Mouse (Mus musculus): ENCODE measurements around the gene Fyb. TPM values are rescaled to one million over a fixed set of nuclear protein-coding genes. Genes with fewer than 3 reads are reported as not detected.

The Fyb gene
- polyA plus RNA-seq, 1 experiment, result 97.3 TPM

- H3K27ac ChIP-seq (ENCODE audit: insufficient read depth, low read depth, low read length), result no peak overlapping the region
- no peaks in the 10 kb centered on the region; the same call in 1 of the 2 replicates for H3K27me3 ChIP-seq (ENCODE audit: control insufficient read depth, insufficient read depth, low read length)
- 37% methylated on average over 14 of the region's 14 CpGs for WGBS
- H3K36me3 ChIP-seq (ENCODE audit: control insufficient read depth, insufficient read depth, low read length), result no peaks in the 10 kb centered on the region
- TF ChIP-seq CTCF (IDR thresholded peaks at IDR 0.05; ENCODE audit: extremely low read depth, insufficient read length, insufficient replicate concordance, low read depth, low read length) (no peak), POLR2A (IDR thresholded peaks at IDR 0.05; ENCODE audit: low read depth, low read length) (no peak)
- H3K4me3 ChIP-seq (ENCODE audit: low read depth, low read length), result no peak overlapping the region
- no peaks in the 10 kb centered on the region for H3K4me1 ChIP-seq (ENCODE audit: control insufficient read depth, insufficient read depth, insufficient read length, low read length)
These were observed 146.3 kb downstream of the Fyb start for GRCm38 (mm10) chr15:6668793-6669437.

GRCm38 (mm10) chr15:6678479-6678878, 155.8 kb downstream of the Fyb start:
- Histone ChIP-seq H3K27me3 (ENCODE audit: control insufficient read depth, insufficient read depth, low read length) (no peaks in the 10 kb centered on the region), H3K36me3 (ENCODE audit: control insufficient read depth, insufficient read depth, low read length) (no peaks in the 10 kb centered on the region), H3K4me1 (ENCODE audit: control insufficient read depth, insufficient read depth, insufficient read length, low read length) (no peaks in the 10 kb centered on the region), H3K27ac (ENCODE audit: insufficient read depth, low read depth, low read length) (no peak overlapping the region), H3K4me3 (ENCODE audit: low read depth, low read length) (no peak overlapping the region)
- TF ChIP-seq CTCF (IDR thresholded peaks at IDR 0.05; ENCODE audit: extremely low read depth, insufficient read length, insufficient replicate concordance, low read depth, low read length), result no peak
- no peak for TF ChIP-seq POLR2A (IDR thresholded peaks at IDR 0.05; ENCODE audit: low read depth, low read length)
- WGBS, result 82% methylated on average over 2 of the region's 2 CpGs

- WGBS, result 67% methylated on average over 2 of the region's 2 CpGs
- Histone ChIP-seq H3K36me3 (ENCODE audit: control insufficient read depth, insufficient read depth, low read length) (no peaks in the 10 kb centered on the region), H3K27me3 (ENCODE audit: control insufficient read depth, insufficient read depth, low read length) (no peaks in the 10 kb centered on the region), H3K4me1 (ENCODE audit: control insufficient read depth, insufficient read depth, insufficient read length, low read length) (no peaks in the 10 kb centered on the region), H3K4me3 (ENCODE audit: low read depth, low read length) (no peak overlapping the region), H3K27ac (ENCODE audit: insufficient read depth, low read depth, low read length) (no peak overlapping the region)
- peak; percentile 48; the same call in 1 of the 2 replicates for TF ChIP-seq CTCF (IDR thresholded peaks at IDR 0.05; ENCODE audit: extremely low read depth, insufficient read length, insufficient replicate concordance, low read depth, low read length)
- TF ChIP-seq POLR2A (IDR thresholded peaks at IDR 0.05; ENCODE audit: low read depth, low read length), result no peak
These were observed 179.5 kb downstream of the Fyb start for GRCm38 (mm10) chr15:6702164-6702563.

GRCm38 (mm10) chr15:6705351-6705901, 182.8 kb downstream of the Fyb start:
- H3K27me3 ChIP-seq (ENCODE audit: control insufficient read depth, insufficient read depth, low read length), result no peaks in the 10 kb centered on the region
- H3K36me3 ChIP-seq (ENCODE audit: control insufficient read depth, insufficient read depth, low read length), result no peaks in the 10 kb centered on the region
- 55% methylated on average over 7 of the region's 7 CpGs for WGBS
- no peak for TF ChIP-seq CTCF (IDR thresholded peaks at IDR 0.05; ENCODE audit: extremely low read depth, insufficient read length, insufficient replicate concordance, low read depth, low read length)
- no peak for TF ChIP-seq POLR2A (IDR thresholded peaks at IDR 0.05; ENCODE audit: low read depth, low read length)
- peaks cover 2% of the 10 kb centered on the region; the same call in 1 of the 2 replicates for H3K4me1 ChIP-seq (ENCODE audit: control insufficient read depth, insufficient read depth, insufficient read length, low read length)
- no peak overlapping the region for H3K27ac ChIP-seq (ENCODE audit: insufficient read depth, low read depth, low read length)
- H3K4me3 ChIP-seq (ENCODE audit: low read depth, low read length), result peak overlapping the region; percentile 7; the same call in 1 of the 2 replicates

- Histone ChIP-seq H3K36me3 (ENCODE audit: control insufficient read depth, insufficient read depth, low read length) (no peaks in the 10 kb centered on the region), H3K4me3 (ENCODE audit: low read depth, low read length) (peak overlapping the region; percentile 100), H3K4me1 (ENCODE audit: control insufficient read depth, insufficient read depth, insufficient read length, low read length) (peaks cover 5% of the 10 kb centered on the region; the same call in 1 of the 2 replicates), H3K27ac (ENCODE audit: insufficient read depth, low read depth, low read length) (0 out of 2 replicates have a peak overlapping the region, but pooled peaks have one; percentile 8), H3K27me3 (ENCODE audit: control insufficient read depth, insufficient read depth, low read length) (no peaks in the 10 kb centered on the region)
- WGBS, result under 1% methylated on average over 43 of the region's 43 CpGs
- no peak for TF ChIP-seq POLR2A (IDR thresholded peaks at IDR 0.05; ENCODE audit: low read depth, low read length)
- no peak for TF ChIP-seq CTCF (IDR thresholded peaks at IDR 0.05; ENCODE audit: extremely low read depth, insufficient read length, insufficient replicate concordance, low read depth, low read length)
These were observed 184.9 kb downstream of the Fyb start for GRCm38 (mm10) chr15:6707551-6707935.

- H3K4me3 ChIP-seq (ENCODE audit: low read depth, low read length), result peak within 1 kb of the TSS; percentile 100
- under 1% methylated on average over 68 of the region's 82 CpGs for WGBS
These were observed 185.4 kb downstream of the Fyb start, which contains the start of gene Rictor for GRCm38 (mm10) chr15:6707936-6708525. Gene Rictor (plus strand): TSS chr15:6708379.

More at GRCm38 (mm10) chr15:6707936-6708525, 185.4 kb downstream of the Fyb start, which contains the start of gene Rictor:
- H3K27ac ChIP-seq (ENCODE audit: insufficient read depth, low read depth, low read length), result peak within 1 kb of the TSS; percentile 67; the same call in 1 of the 2 replicates
- H3K4me1 ChIP-seq (ENCODE audit: control insufficient read depth, insufficient read depth, insufficient read length, low read length), result peaks cover 7% of the 10 kb centered on the region; the same call in 1 of the 2 replicates
- TF ChIP-seq CTCF (IDR thresholded peaks at IDR 0.05; ENCODE audit: extremely low read depth, insufficient read length, insufficient replicate concordance, low read depth, low read length), result no peak
- TF ChIP-seq POLR2A (IDR thresholded peaks at IDR 0.05; ENCODE audit: low read depth, low read length), result peak; percentile 63; the same call in 1 of the 2 replicates
- H3K36me3 ChIP-seq (ENCODE audit: control insufficient read depth, insufficient read depth, low read length), result no peaks in the 10 kb centered on the region
- no peaks in the 10 kb centered on the region for H3K27me3 ChIP-seq (ENCODE audit: control insufficient read depth, insufficient read depth, low read length)

Measured in small intestine, adult 2 months (tissue).